Mouse (Mus musculus): ENCODE measurements around the gene Utrn.

DNA sequence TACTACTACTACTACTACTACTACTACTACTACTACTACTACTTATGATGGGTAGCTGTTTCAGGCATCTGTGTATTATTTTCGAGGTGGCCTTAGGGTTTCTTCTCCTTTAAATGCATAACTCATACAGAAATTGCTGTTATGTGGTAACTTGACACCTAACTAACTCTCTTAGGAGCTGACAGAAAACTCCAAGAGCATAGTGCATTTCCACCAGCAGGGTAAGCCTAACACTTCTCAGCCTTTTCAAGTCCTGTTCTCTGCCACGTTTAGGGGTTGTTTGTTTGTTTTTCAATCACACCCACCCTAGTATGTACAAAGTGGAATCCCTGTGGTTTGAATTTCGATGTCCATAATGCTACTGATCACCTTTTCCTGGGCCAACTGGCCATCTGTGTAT, 78.3 kb downstream of the Utrn start:
- TF ChIP-seq CTCF (IDR thresholded peaks at IDR 0.05; ENCODE audit: control insufficient read depth, insufficient read depth, insufficient replicate concordance, low read depth, low read length) (no peak), POLR2A (IDR thresholded peaks at IDR 0.05; ENCODE audit: control insufficient read depth, low read depth, low read length) (no peak)

Data from testis, adult 2 months (tissue).